Mouse (Mus musculus): Measurements from ENCODE around the gene Tpk1. TPM values are rescaled to one million over a fixed set of nuclear protein-coding genes. Genes with fewer than 3 reads are reported as not detected.

Gene Tpk1
- total and polyA plus RNA-seq, 3 experiments = 3.5 to 12.6 TPM; not detected in 1

- no peak for DNase-seq (ENCODE audit: low read depth, low spot score)
- no peak overlapping the region for H3K27ac ChIP-seq (ENCODE audit: control insufficient read depth, low read depth, low read length)
- no peak overlapping the region for H3K4me3 ChIP-seq (ENCODE audit: control insufficient read depth in 1 of 2, insufficient read depth in 1 of 2, low read depth in 2 of 2, low read length in 2 of 2)
- no peaks in the 10 kb centered on the region for H3K4me1 ChIP-seq (ENCODE audit: control insufficient read depth in 1 of 2, insufficient read depth in 2 of 2, low read length in 2 of 2)
- no peak overlapping the region for H3K9ac ChIP-seq (ENCODE audit: control insufficient read depth, low read depth, low read length, poor library complexity, severe bottlenecking)
- TF ChIP-seq CHD1 (IDR thresholded peaks at IDR 0.05; ENCODE audit: low read depth, low read length) = no peak
- no peak for TF ChIP-seq ELF1 (IDR thresholded peaks at IDR 0.05; ENCODE audit: low read depth, low read length)
- no peak for TF ChIP-seq GABPA (IDR thresholded peaks at IDR 0.05; ENCODE audit: low read depth, low read length)
- TF ChIP-seq POLR2A (IDR thresholded peaks at IDR 0.05; ENCODE audit: control insufficient read depth in 1 of 2, insufficient read depth in 1 of 2, low read depth in 1 of 2, low read length in 2 of 2, poor library complexity in 1 of 2) = no peak
- TF ChIP-seq NRF1 (IDR thresholded peaks at IDR 0.05; ENCODE audit: insufficient read depth, low read depth, low read length, poor library complexity, severe bottlenecking) = no peak
- no peak for TF ChIP-seq TCF12 (IDR thresholded peaks at IDR 0.05; ENCODE audit: low read depth, low read length)
- no peak for TF ChIP-seq UBTF (IDR thresholded peaks at IDR 0.05; ENCODE audit: borderline replicate concordance, insufficient read depth, low read depth, low read length)
- no peak for TF ChIP-seq MYB (IDR thresholded peaks at IDR 0.05; ENCODE audit: low read depth, low read length)
- no peak for TF ChIP-seq NELFE (IDR thresholded peaks at IDR 0.05; ENCODE audit: low read depth, low read length)
- no peak for TF ChIP-seq MYC (IDR thresholded peaks at IDR 0.05; ENCODE audit: low read depth, low read length)
- no peak for TF ChIP-seq USF1 (IDR thresholded peaks at IDR 0.05; ENCODE audit: low read depth, low read length)
- TF ChIP-seq SMC3 (IDR thresholded peaks at IDR 0.05; ENCODE audit: low read depth, low read length) = no peak
- TF ChIP-seq MXI1 (IDR thresholded peaks at IDR 0.05; ENCODE audit: low read depth, low read length) = no peak
- TF ChIP-seq RAD21 (IDR thresholded peaks at IDR 0.05; ENCODE audit: low read depth, low read length) = no peak
- no peak for TF ChIP-seq BHLHE40 (IDR thresholded peaks at IDR 0.05; ENCODE audit: borderline replicate concordance, low read depth, low read length)
- no peak for TF ChIP-seq RCOR1 (IDR thresholded peaks at IDR 0.05; ENCODE audit: low read depth, low read length)
- no peak for TF ChIP-seq ETS1 (IDR thresholded peaks at IDR 0.05; ENCODE audit: low read depth, low read length)
- no peak for TF ChIP-seq ZKSCAN1 (IDR thresholded peaks at IDR 0.05; ENCODE audit: low read depth, low read length)
- TF ChIP-seq E2F4 (IDR thresholded peaks at IDR 0.05; ENCODE audit: borderline replicate concordance, low read depth, low read length) = no peak
- TF ChIP-seq GATA1 (IDR thresholded peaks at IDR 0.05; ENCODE audit: low read depth, low read length) = no peak
- H3K36me3 ChIP-seq (ENCODE audit: control insufficient read depth in 1 of 2, insufficient read depth in 2 of 2, low read length in 2 of 2) = no peaks in the 10 kb centered on the region
- no peaks in the 10 kb centered on the region for H3K27me3 ChIP-seq (ENCODE audit: control insufficient read depth in 1 of 2, insufficient read depth in 2 of 2, low read length in 2 of 2)
- H3K79me2 ChIP-seq (ENCODE audit: control insufficient read depth, insufficient read depth, low read length, poor library complexity) = no peaks in the 10 kb centered on the region
- H3K9me3 ChIP-seq (replicated peaks; ENCODE audit: insufficient read depth, low read length) = no peaks in the 10 kb centered on the region
These were observed 133.3 kb downstream of the Tpk1 start for GRCm38 (mm10) chr6:43532822-43533221.

- Histone ChIP-seq H3K27ac (ENCODE audit: control insufficient read depth, low read depth, low read length) (no peak overlapping the region), H3K4me1 (ENCODE audit: control insufficient read depth in 1 of 2, insufficient read depth in 2 of 2, low read length in 2 of 2) (no peaks in the 10 kb centered on the region), H3K27me3 (ENCODE audit: control insufficient read depth in 1 of 2, insufficient read depth in 2 of 2, low read length in 2 of 2) (no peaks in the 10 kb centered on the region), H3K9me3 (replicated peaks; ENCODE audit: insufficient read depth, low read length) (no peaks in the 10 kb centered on the region), H3K36me3 (ENCODE audit: control insufficient read depth in 1 of 2, insufficient read depth in 2 of 2, low read length in 2 of 2) (no peaks in the 10 kb centered on the region), H3K4me3 (ENCODE audit: control insufficient read depth in 1 of 2, insufficient read depth in 1 of 2, low read depth in 2 of 2, low read length in 2 of 2) (no peak overlapping the region), H3K9ac (ENCODE audit: control insufficient read depth, low read depth, low read length, poor library complexity, severe bottlenecking) (no peak overlapping the region), H3K79me2 (ENCODE audit: control insufficient read depth, insufficient read depth, low read length, poor library complexity) (no peaks in the 10 kb centered on the region)
- no peak for DNase-seq (ENCODE audit: low read depth, low spot score)
- TF ChIP-seq ZMIZ1 (IDR thresholded peaks at IDR 0.05; ENCODE audit: low read depth, low read length) = no peak
- no peak for TF ChIP-seq NELFE (IDR thresholded peaks at IDR 0.05; ENCODE audit: low read depth, low read length)
- no peak for TF ChIP-seq TBP (IDR thresholded peaks at IDR 0.05; ENCODE audit: low read depth, low read length)
- no peak for TF ChIP-seq NRF1 (IDR thresholded peaks at IDR 0.05; ENCODE audit: insufficient read depth, low read depth, low read length, poor library complexity, severe bottlenecking)
- TF ChIP-seq MAFK (IDR thresholded peaks at IDR 0.05; ENCODE audit: borderline replicate concordance, low read depth, low read length) = no peak
- no peak for TF ChIP-seq KAT2A (conservative IDR thresholded peaks at IDR 0.05; ENCODE audit: low read depth, low read length)
- no peak for TF ChIP-seq MAX (IDR thresholded peaks at IDR 0.05; ENCODE audit: low read length)
- TF ChIP-seq ELF1 (IDR thresholded peaks at IDR 0.05; ENCODE audit: low read depth, low read length) = no peak
- TF ChIP-seq UBTF (IDR thresholded peaks at IDR 0.05; ENCODE audit: borderline replicate concordance, insufficient read depth, low read depth, low read length) = no peak
- TF ChIP-seq MEF2A (IDR thresholded peaks at IDR 0.05; ENCODE audit: extremely low read depth, insufficient replicate concordance, low read depth, low read length, poor library complexity, severe bottlenecking) = no peak
- no peak for TF ChIP-seq MAZ (IDR thresholded peaks at IDR 0.05; ENCODE audit: low read depth, low read length)
- TF ChIP-seq E2F4 (IDR thresholded peaks at IDR 0.05; ENCODE audit: borderline replicate concordance, low read depth, low read length) = no peak
- TF ChIP-seq EP300 (IDR thresholded peaks at IDR 0.05; ENCODE audit: low read depth in 1 of 2, low read length in 2 of 2) = no peak
- no peak for TF ChIP-seq ZNF384 (IDR thresholded peaks at IDR 0.05; ENCODE audit: low read depth, low read length)
- TF ChIP-seq TAL1 (IDR thresholded peaks at IDR 0.05; ENCODE audit: low read length) = no peak
These were observed 134.1 kb downstream of the Tpk1 start for GRCm38 (mm10) chr6:43531996-43532395.
